Mouse (Mus musculus) olfactory bulb, adult 2 months (tissue): ENCODE data around the gene Baz1b.

ENCODE experiments used
- CTCF ChIP-seq: fragments of 200-500 bp; IDR thresholded peaks from 2 replicates; pipeline ENCODE4 v1.5.1; 2012; ENCODE audit warnings: low read depth, mild to moderate bottlenecking, low read length, moderate library complexity; ENCODE audit not compliant: insufficient read depth
- POLR2A ChIP-seq: fragments of 200-500 bp; IDR thresholded peaks from 2 replicates; pipeline ENCODE4 v1.6.1; 2012; ENCODE audit warnings: mild to moderate bottlenecking, low read depth, low read length, moderate library complexity; ENCODE audit not compliant: insufficient read depth

DNA sequence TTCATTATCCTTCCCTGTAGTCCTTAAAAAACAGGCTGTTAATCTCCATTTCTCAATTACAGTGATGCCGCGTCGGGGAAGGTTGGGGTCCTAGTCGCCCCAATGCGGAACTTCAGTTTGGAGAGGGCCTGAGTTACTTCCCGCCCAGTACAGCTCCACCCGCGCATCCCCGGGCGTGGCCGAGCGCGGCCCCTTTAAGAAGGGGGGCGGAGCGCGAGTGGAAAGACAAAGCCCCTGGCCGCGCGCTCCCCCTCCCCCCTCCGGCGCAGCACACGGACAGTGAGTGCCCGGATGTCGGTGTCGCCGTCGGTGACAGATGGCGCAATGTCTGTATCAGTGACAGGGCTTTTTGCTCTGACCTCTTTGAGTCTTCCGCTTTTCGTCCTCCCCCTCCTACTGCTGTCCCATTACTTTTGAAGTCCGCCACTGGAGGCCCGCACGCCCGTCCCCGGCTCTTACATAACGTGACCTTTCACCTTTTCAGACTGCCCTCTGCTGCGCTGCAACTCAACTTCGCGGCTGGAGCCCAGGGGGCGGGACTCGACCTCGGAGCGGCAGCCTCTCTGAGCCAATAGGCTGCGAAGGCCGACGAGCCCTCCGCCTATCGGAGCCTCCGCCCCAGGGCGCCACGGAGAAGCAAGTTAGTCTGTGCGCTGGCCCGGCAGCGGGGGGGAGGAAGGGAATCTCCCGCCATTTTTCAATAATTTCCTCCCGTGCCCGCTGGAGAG is at the start of gene Baz1b:
- TF ChIP-seq POLR2A (peak; percentile 49), CTCF (no peak)
